Mouse (Mus musculus) midbrain, embryonic 15.5 days (tissue): Measurements from ENCODE around the gene Fthl17e. TPM values are rescaled to one million over a fixed set of nuclear protein-coding genes. Genes with fewer than 3 reads are reported as not detected.
"Not testable (repeated sequence)": the region's sequence is repeated elsewhere in the genome, so short reads cannot be mapped to it uniquely, and the experiment has no call there.

Source experiments
- ATAC-seq: fragments of 200-750 bp; cut with Nextera tagmentation; replicated peaks from 2 replicates; pipeline ENCODE4 v1.8.0; 2017; ENCODE audit warnings: moderate TSS enrichment
- H3K27ac ChIP-seq: fragments of 300-500 bp; sonication (generic); 2 replicates; pipeline ENCODE4 v1.5.1; 2015; ENCODE audit warnings: mild to moderate bottlenecking, inconsistent platforms
- H3K27me3 ChIP-seq: fragments of 300-500 bp; sonication (generic); replicated peaks from 2 replicates; pipeline ENCODE4 v1.6.1; 2015; ENCODE audit warnings: inconsistent platforms
- H3K36me3 ChIP-seq: fragments of 300-500 bp; sonication (generic); replicated peaks from 2 replicates; pipeline ENCODE4 v1.6.1; 2015; ENCODE audit warnings: inconsistent platforms
- H3K4me1 ChIP-seq: fragments of 300-500 bp; sonication (generic); 2 replicates; pipeline ENCODE4 v1.6.1; 2015; ENCODE audit warnings: inconsistent platforms
- H3K4me2 ChIP-seq: fragments of 300-500 bp; sonication (generic); 2 replicates; pipeline ENCODE4 v1.6.1; 2015; ENCODE audit warnings: inconsistent platforms, mild to moderate bottlenecking, moderate library complexity
- H3K4me3 ChIP-seq: fragments of 300-500 bp; sonication (generic); 2 replicates; pipeline ENCODE4 v1.5.1; 2015; ENCODE audit warnings: mild to moderate bottlenecking, inconsistent platforms
- H3K9ac ChIP-seq: fragments of 300-500 bp; sonication (generic); 2 replicates; pipeline ENCODE4 v1.6.1; 2015; ENCODE audit warnings: mild to moderate bottlenecking, inconsistent platforms
- H3K9me3 ChIP-seq: fragments of 300-500 bp; sonication (generic); 2 replicates; pipeline ENCODE4 v1.6.1; 2016; ENCODE audit warnings: inconsistent platforms
- WGBS: fragments of 180-500 bp; shearing (Covaris S2); methylation state at CpG from one replicate; pipeline ENCODE4 v1.1.7; 2015; ENCODE audit warnings: mixed read lengths; 5-methylcytosine and 5-hydroxymethylcytosine counted together
- polyA plus RNA-seq: library from polyadenylated mRNA; unstranded; fragments of >200 nt; fragmentation: Nextera tagmentation; extraction: Ambion mirVana; gene quantifications from 2 replicates; pipeline ENCODE4 v1.2.1, GENCODE M21; 2015

Fthl17e gene
- polyA plus RNA-seq: not detected in 2 replicates

GRCm38 (mm10) chrX:9033193-9033592, at the start of gene Fthl17e:
Gene Fthl17e (plus strand): TSS chrX:9033493.
- ATAC-seq, H3K4me2 ChIP-seq, H3K36me3 ChIP-seq, H3K9me3 ChIP-seq, H3K27me3 ChIP-seq, H3K4me3 ChIP-seq, H3K27ac ChIP-seq, H3K9ac ChIP-seq, H3K4me1 ChIP-seq: not testable (repeated sequence)
- 100% methylated on average over 1 of the region's 10 CpGs for WGBS

GRCm38 (mm10) chrX:8986655-8987054, 46.6 kb upstream of the Fthl17e start, which contains the start of gene Fthl17d:
Gene Fthl17d (minus strand): TSS chrX:8986755.
- not testable (repeated sequence) for H3K27me3 ChIP-seq, H3K4me2 ChIP-seq, ATAC-seq, H3K27ac ChIP-seq, H3K9me3 ChIP-seq, H3K36me3 ChIP-seq, H3K4me1 ChIP-seq, H3K4me3 ChIP-seq, H3K9ac ChIP-seq
- WGBS: no CpG with 5 or more reads among the region's 9 CpGs

- no peaks in the 10 kb centered on the region for H3K4me1 ChIP-seq
- peak; percentile 75; the same call in 1 of the 2 replicates for ATAC-seq
- H3K36me3 ChIP-seq: no peaks in the 10 kb centered on the region
- WGBS: 36% methylated on average over 1 of the region's 1 CpGs
- no peak overlapping the region for H3K4me3 ChIP-seq
- no peaks in the 10 kb centered on the region for H3K27me3 ChIP-seq
- no peak overlapping the region for H3K9ac ChIP-seq
- no peak overlapping the region for H3K27ac ChIP-seq
- H3K9me3 ChIP-seq: no peaks in the 10 kb centered on the region
- no peak overlapping the region for H3K4me2 ChIP-seq
These were observed 17.2 kb upstream of the Fthl17e start for GRCm38 (mm10) chrX:9016079-9016478.

GRCm38 (mm10) chrX:9019481-9019880, 13.8 kb upstream of the Fthl17e start:
- H3K4me1 ChIP-seq: no peaks in the 10 kb centered on the region
- no peaks in the 10 kb centered on the region for H3K36me3 ChIP-seq
- no peak overlapping the region for H3K4me3 ChIP-seq
- no peak for ATAC-seq
- H3K9ac ChIP-seq: no peak overlapping the region
- H3K4me2 ChIP-seq: no peak overlapping the region
- no peaks in the 10 kb centered on the region for H3K9me3 ChIP-seq
- H3K27ac ChIP-seq: no peak overlapping the region
- WGBS: 60% methylated on average over 10 of the region's 10 CpGs
- no peaks in the 10 kb centered on the region for H3K27me3 ChIP-seq

- not testable (repeated sequence) for H3K9me3 ChIP-seq, H3K4me1 ChIP-seq, H3K27ac ChIP-seq, H3K27me3 ChIP-seq, H3K36me3 ChIP-seq, ATAC-seq, H3K4me3 ChIP-seq, H3K4me2 ChIP-seq, H3K9ac ChIP-seq
- WGBS: 31% methylated on average over 3 of the region's 4 CpGs
These were observed 8.3 kb downstream of the Fthl17e start for GRCm38 (mm10) chrX:9041611-9042010.

- 35% methylated on average over 8 of the region's 9 CpGs for WGBS
- H3K27me3 ChIP-seq, ATAC-seq, H3K4me1 ChIP-seq, H3K9ac ChIP-seq, H3K4me2 ChIP-seq, H3K36me3 ChIP-seq, H3K27ac ChIP-seq, H3K9me3 ChIP-seq, H3K4me3 ChIP-seq: not testable (repeated sequence)
These were observed 27.7 kb downstream of the Fthl17e start for GRCm38 (mm10) chrX:9060952-9061351.

- Histone ChIP-seq H3K9me3 (no peaks in the 10 kb centered on the region), H3K36me3 (no peaks in the 10 kb centered on the region), H3K27me3 (no peaks in the 10 kb centered on the region), H3K9ac (no peak overlapping the region), H3K27ac (no peak overlapping the region), H3K4me3 (no peak overlapping the region), H3K4me1 (no peaks in the 10 kb centered on the region), H3K4me2 (no peak overlapping the region)
- WGBS: 84% methylated on average over 4 of the region's 4 CpGs
- no peak for ATAC-seq
These were observed 28.8 kb downstream of the Fthl17e start for GRCm38 (mm10) chrX:9062101-9062500.

- H3K9ac ChIP-seq, ATAC-seq, H3K27ac ChIP-seq, H3K4me1 ChIP-seq, H3K4me3 ChIP-seq, H3K9me3 ChIP-seq, H3K4me2 ChIP-seq, H3K36me3 ChIP-seq, H3K27me3 ChIP-seq: not testable (repeated sequence)
- WGBS: 92% methylated on average over 11 of the region's 11 CpGs
These were observed 29.4 kb downstream of the Fthl17e start, which contains the start of gene Fthl17f for GRCm38 (mm10) chrX:9062715-9063114. Gene Fthl17f (plus strand): TSS chrX:9063015.

- not testable (repeated sequence) for H3K9ac ChIP-seq, H3K9me3 ChIP-seq, H3K27ac ChIP-seq, H3K36me3 ChIP-seq, H3K4me1 ChIP-seq, H3K27me3 ChIP-seq, H3K4me3 ChIP-seq, H3K4me2 ChIP-seq
- ATAC-seq: peak; percentile 62; the same call in 1 of the 2 replicates
- WGBS: 19% methylated on average over 9 of the region's 10 CpGs
These were observed 44.4 kb downstream of the Fthl17e start for GRCm38 (mm10) chrX:9077699-9078098.

Other genes with a start within 250 kb of the Fthl17e start
- gene Ssxb5, start 229.8 kb upstream of the Fthl17e start, polyA plus RNA-seq: not detected in 2 replicates
- gene Gm6592, start 189.5 kb upstream of the Fthl17e start, polyA plus RNA-seq: not detected in 2 replicates
- gene Gm5751, start 159.2 kb upstream of the Fthl17e start, polyA plus RNA-seq: not detected in 2 replicates
- gene B630019K06Rik, start 141.1 kb upstream of the Fthl17e start, polyA plus RNA-seq: 27.7 and 28.5 TPM in 2 replicates
- gene Fthl17b, start 70.5 kb upstream of the Fthl17e start, polyA plus RNA-seq: not detected in 2 replicates
- not detected in 2 replicates for gene Fthl17c, start 56.9 kb upstream of the Fthl17e start, polyA plus RNA-seq
- not detected in 2 replicates for gene Fthl17d, start 46.7 kb upstream of the Fthl17e start, polyA plus RNA-seq
- gene Fthl17f, start 29.5 kb downstream of the Fthl17e start, polyA plus RNA-seq: not detected in 2 replicates
- gene 4930402K13Rik, start 71.1 kb downstream of the Fthl17e start, polyA plus RNA-seq: not detected in 2 replicates
- gene Lancl3, start 166.4 kb downstream of the Fthl17e start, polyA plus RNA-seq: 5.3 and 5.8 TPM in 2 replicates
- gene Gm14862, start 223.4 kb downstream of the Fthl17e start, polyA plus RNA-seq: not detected in 2 replicates
- gene Xk, start 239.3 kb downstream of the Fthl17e start, polyA plus RNA-seq: 4.0 and 4.2 TPM in 2 replicates